Mouse (Mus musculus) lung, adult 2 months (tissue): Measurements from ENCODE around the gene Dock10. TPM values are rescaled to one million over a fixed set of nuclear protein-coding genes. Genes with fewer than 3 reads are reported as not detected.

Experiments
- DNase-seq: peaks from one replicate; pipeline ENCODE4 v3.0.0; 2022
- H3K4me1 ChIP-seq: fragments of 200-500 bp; 2 replicates; pipeline ENCODE4 v1.6.1; 2011; ENCODE audit warnings: low read length; ENCODE audit not compliant: control insufficient read depth, insufficient read depth
- H3K4me3 ChIP-seq: fragments of 200-500 bp; replicated peaks from 2 replicates; pipeline ENCODE3; 2011; ENCODE audit warnings: low read depth, mild to moderate bottlenecking, control low read depth, low read length; ENCODE audit errors: extremely low read depth
- CTCF ChIP-seq: fragments of 200-500 bp; IDR thresholded peaks from 2 replicates; pipeline ENCODE4 v1.5.1; 2011; ENCODE audit warnings: mild to moderate bottlenecking, low read length, control low read depth; ENCODE audit not compliant: insufficient read depth
- POLR2A ChIP-seq: fragments of 200-500 bp; IDR thresholded peaks from 2 replicates; pipeline ENCODE4 v1.6.1; 2011; ENCODE audit warnings: low read depth, mild to moderate bottlenecking, control low read depth, low read length, borderline replicate concordance; ENCODE audit errors: extremely low read depth
- WGBS: fragments of 180-500 bp; shearing (Covaris S2); methylation state at CpG from one replicate; pipeline ENCODE4 v1.1.7; 2018; 5-methylcytosine and 5-hydroxymethylcytosine counted together
- polyA plus RNA-seq: library from polyadenylated mRNA; depleted of rRNA; stranded (reverse); fragments of >200 nt; gene quantifications from 2 replicates; pipeline ENCODE4 v1.2.3, GENCODE M21; 2012

Dock10 gene
- polyA plus RNA-seq, 1 experiment = 13.6 TPM

DNA sequence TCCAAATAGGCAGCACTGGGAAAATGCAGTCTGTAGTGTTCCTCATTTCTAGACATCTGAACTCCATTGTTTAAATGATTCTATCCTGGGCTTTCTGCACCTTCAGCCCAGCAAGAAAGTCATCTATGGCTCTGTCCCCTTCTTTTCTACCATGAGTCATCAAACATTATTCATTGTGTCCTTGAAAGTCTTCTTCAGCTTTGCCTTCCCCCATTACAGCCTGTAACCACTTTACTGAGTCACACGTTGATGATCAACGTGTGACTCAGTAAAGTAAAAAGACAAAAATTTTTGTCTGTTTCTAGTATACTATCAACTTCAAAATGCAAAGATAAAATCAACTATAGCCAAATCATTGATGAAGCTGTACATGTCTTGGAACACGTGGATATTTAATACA lies 116.5 kb downstream of the Dock10 start:
- TF ChIP-seq POLR2A = no peak
- no peak for TF ChIP-seq CTCF
- 71% methylated on average over 3 of the region's 3 CpGs for WGBS
- Histone ChIP-seq H3K4me3 (no peak overlapping the region), H3K4me1 (peaks cover 4% of the 10 kb centered on the region)
- DNase-seq = no peak

DNA sequence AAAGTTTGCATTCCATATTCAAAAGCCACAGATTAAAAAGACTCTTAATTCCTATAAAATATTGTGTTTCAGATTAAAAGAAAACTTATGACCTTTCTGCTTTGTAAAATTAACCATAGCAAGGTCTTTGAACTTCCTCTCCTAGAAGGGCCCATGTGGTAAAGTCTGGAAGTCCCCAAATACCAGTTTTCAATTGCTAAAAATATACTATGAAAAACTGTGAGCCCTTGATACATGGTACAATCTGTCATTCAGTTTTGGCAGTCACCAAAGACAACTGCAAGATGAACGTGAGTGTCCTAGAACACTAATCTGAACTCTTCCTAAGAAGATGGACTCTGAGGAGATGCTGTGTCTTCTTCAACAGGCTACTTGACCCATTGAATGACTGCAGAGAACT lies 117.0 kb downstream of the Dock10 start:
- no peak for DNase-seq
- Histone ChIP-seq H3K4me1 (peaks cover 4% of the 10 kb centered on the region), H3K4me3 (no peak overlapping the region)
- WGBS = 59% methylated on average over 1 of the region's 1 CpGs
- no peak for TF ChIP-seq POLR2A
- no peak for TF ChIP-seq CTCF

DNA sequence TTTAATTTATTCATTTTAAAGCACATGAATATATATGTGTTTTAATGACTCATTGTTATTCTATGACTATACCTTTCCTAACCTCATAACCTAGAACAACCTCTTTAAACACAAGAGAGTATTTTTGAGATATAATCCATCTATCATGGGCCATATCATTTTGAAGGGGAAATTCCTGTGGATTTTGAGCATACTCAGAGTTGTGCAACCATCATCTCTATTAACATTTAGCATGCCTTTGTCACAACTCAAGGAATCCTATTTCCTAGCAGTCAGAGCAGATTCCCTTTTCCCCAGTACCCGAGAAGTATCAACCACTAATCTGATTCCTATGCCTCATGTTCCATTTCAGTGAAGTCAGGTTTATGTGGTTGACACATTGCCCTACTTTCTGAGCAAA lies 118.8 kb downstream of the Dock10 start:
- DNase-seq = no peak
- no peak overlapping the region for H3K4me3 ChIP-seq
- no peak for TF ChIP-seq POLR2A
- TF ChIP-seq CTCF = no peak
- H3K4me1 ChIP-seq = peaks cover 4% of the 10 kb centered on the region
- WGBS = 85% methylated on average over 1 of the region's 1 CpGs

DNA sequence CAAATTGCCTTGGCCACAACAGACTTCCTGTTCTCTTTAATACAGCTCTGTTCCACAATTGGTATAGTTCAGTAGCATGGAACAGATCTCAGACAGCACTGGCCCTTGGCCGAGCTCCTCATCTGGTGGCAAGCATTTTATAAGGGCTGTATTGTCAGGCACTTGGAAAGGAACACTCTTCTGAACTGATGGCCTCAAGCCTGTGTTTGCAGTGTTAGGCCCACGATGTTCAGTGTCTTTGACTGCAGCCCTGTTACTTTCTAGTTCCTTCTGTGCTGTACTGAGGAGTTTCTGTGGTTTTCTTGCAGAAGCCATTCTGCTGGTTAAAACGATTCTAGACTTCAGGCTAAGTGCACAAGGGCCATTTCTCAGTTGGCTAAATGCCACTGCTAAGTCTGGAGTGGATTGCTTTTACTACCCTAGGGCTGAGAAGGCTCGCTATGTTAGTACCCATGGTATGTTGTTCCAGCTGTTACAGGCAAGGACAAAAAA lies 121.1 kb downstream of the Dock10 start:
- H3K4me1 ChIP-seq = peaks cover 4% of the 10 kb centered on the region
- 39% methylated on average over 4 of the region's 4 CpGs for WGBS
- no peak for TF ChIP-seq POLR2A
- TF ChIP-seq CTCF = no peak
- DNase-seq = peak; percentile 14
- no peak overlapping the region for H3K4me3 ChIP-seq

DNA sequence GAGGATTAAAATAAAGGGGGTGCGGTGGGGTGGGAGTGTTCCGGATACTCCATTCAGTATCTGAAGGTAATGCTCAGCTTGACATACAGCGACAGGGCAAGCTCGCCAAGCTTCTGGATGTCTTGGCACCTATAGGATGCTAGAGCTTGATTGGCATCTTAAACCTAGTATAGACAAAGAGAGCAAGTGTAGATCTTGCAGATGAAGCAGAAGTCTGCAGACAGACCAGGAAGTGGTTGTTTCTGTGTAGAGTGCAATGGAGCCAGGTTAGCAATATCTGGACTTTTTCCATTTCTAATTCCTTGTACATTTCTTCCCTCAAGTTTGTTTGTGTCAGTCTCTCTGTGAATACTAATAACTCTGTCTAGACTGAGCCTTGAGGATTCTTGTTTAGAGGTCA lies 122.5 kb downstream of the Dock10 start:
- DNase-seq = no peak
- H3K4me1 ChIP-seq = peaks cover 5% of the 10 kb centered on the region
- H3K4me3 ChIP-seq = no peak overlapping the region
- no peak for TF ChIP-seq POLR2A
- WGBS = 89% methylated on average over 4 of the region's 4 CpGs

DNA sequence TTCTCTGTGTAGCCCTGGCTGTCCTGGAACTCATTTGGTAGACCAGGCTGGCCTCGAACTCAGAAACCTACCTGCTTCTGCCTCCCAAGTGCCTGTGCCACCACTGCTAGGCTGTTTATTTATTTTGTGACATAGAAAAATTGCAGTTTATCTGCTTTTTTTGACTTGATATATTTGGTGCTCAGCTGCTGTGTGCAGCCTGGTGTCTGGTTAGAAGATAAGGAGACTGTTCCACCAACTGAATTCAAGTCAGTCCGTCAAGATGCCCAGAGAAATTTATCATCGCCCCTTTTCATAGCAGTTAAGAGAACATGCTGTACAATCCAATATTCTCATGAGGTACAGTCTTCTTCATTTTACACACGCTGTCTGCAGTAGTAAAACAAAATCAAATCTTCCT lies 124.8 kb downstream of the Dock10 start:
- WGBS = 83% methylated on average over 4 of the region's 4 CpGs
- TF ChIP-seq CTCF (no peak), POLR2A (no peak)
- peaks cover 7% of the 10 kb centered on the region for H3K4me1 ChIP-seq
- H3K4me3 ChIP-seq = no peak overlapping the region
- DNase-seq = no peak

DNA sequence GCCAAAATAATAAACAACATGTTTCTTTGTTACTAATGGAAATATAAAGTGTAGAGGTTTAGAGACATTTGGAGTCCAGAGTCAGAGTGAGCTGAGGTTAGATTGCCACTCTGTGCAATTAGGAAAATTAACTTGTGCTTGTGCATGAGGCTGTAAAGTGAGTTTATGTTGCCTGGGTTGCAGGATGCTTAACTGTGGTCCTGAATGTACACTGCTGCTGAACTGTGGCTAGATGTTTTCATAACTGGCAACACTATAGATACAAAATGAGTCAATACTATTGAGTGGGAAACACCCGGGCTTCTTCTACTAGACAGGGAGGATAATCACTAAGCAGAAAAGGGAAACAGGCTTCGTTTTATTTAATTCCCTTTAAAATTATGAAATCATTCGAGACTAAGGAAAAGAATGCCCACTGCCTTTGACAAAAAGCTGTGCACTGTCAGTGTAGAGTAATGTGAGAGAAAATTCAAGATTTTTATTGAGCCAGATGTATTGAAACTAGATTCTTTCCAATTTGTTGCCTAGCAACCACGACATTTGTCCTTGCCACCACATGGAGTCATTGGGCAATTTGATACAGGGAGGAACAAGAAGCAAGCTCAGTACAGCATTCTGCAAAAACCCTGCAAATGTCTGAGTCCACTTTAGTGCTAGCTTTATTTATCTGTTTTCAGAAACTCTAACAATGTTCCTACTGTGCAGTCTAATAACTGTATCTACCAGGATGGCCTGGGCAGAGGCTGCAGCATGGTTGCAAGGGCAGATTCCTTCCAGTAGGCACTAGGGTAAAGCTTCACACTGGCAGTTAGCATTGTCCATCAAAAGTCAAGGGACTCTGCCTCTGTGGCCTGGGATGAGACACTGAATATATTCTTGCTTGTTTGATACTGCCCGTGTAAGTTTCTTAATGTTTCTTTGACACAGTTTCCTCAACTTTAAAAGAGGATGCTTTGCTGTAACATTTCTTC lies 127.9 kb downstream of the Dock10 start:
- no peak for TF ChIP-seq POLR2A
- Histone ChIP-seq H3K4me3 (no peak overlapping the region), H3K4me1 (peaks cover 3% of the 10 kb centered on the region; the same call in 1 of the 2 replicates)
- 58% methylated on average over 5 of the region's 5 CpGs for WGBS
- DNase-seq = no peak

DNA sequence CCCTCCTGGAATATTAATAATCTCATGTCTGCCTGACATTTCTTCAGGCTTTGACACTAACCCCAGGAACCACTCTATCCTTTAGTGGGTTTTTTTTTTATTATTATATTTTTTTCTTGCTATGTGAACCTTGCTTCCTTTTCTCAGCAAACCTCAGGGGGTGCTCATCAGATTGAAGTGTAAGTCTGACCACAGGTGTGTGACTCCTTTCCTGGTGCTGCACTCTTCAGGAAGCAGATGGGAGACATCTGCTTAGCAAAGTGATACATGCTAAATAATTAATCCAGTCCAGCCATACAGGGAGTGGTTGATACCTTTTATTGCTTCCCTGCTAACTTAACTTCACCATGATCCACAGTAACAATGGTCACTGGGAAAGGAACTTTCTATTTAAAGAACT lies 130.3 kb downstream of the Dock10 start:
- peaks cover 3% of the 10 kb centered on the region; the same call in 1 of the 2 replicates for H3K4me1 ChIP-seq
- no peak for DNase-seq
- TF ChIP-seq POLR2A = no peak
- TF ChIP-seq CTCF = no peak
- H3K4me3 ChIP-seq = no peak overlapping the region

DNA sequence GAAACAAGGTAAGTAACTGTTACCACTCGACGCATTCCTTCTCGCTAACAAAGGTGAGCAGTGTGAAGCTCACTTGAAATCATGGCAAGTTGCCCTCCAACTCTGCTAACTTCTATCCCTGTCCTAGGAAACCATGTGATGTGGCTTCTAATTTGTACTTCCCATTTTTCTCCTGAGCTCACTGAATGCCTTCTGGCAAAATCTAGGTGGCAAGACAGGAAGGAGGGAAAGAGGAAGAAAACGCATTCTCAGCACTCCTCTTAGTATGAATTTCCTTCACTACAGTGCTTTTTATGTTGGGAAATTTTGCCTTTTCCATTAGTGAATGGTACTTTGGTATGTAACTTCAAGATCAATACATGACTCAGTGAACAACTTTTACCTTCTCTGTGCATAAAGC lies 131.5 kb downstream of the Dock10 start:
- Histone ChIP-seq H3K4me1 (peaks cover 3% of the 10 kb centered on the region; the same call in 1 of the 2 replicates), H3K4me3 (no peak overlapping the region)
- 75% methylated on average over 4 of the region's 4 CpGs for WGBS
- no peak for DNase-seq
- TF ChIP-seq CTCF (no peak), POLR2A (no peak)

DNA sequence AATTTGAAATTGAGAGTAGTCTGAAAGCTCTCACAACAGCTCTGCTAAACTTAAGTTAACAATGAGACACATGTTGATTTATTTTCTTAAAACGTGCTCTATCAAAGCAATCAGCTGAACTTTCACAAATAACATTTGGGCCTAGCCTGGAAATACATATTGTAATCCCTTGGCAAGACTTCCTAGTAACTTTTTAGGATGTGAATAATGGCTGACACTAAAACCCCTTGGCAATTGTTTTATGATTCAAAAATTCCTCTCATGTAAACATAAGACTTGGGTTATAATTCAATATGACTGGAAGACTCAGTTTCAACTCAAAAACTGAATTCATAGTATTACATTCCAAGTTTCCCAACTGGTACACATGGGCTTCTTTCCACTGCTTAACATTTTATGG lies 133.0 kb downstream of the Dock10 start:
- 40% methylated on average over 1 of the region's 1 CpGs for WGBS

DNA sequence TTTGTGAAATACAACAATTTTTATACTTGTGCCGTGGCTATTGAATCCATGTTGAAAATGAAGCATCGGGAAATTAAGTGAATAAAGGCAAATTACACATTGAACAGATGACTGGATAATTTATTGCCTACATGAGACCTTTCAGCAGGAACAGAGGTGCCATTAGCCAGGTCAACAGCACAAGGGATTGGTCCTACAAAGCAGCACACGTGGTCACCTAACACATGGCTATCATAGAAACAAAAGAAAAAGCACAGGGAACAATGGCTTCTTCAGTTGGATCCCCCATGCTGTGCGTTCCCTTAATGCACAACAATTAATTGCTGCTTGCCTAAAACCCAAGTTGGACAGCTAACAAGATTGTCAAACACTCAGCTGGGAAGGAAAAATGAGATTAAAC lies 133.8 kb downstream of the Dock10 start:
- WGBS = 82% methylated on average over 4 of the region's 4 CpGs
- DNase-seq = no peak
- TF ChIP-seq CTCF = no peak
- TF ChIP-seq POLR2A = no peak
- H3K4me3 ChIP-seq = no peak overlapping the region
- H3K4me1 ChIP-seq = no peaks in the 10 kb centered on the region

More for the DNA sequence above, 133.0 kb downstream of the Dock10 start:
- TF ChIP-seq POLR2A (no peak), CTCF (no peak)
- H3K4me3 ChIP-seq = no peak overlapping the region
- H3K4me1 ChIP-seq = no peaks in the 10 kb centered on the region
- no peak for DNase-seq
